Mouse (Mus musculus) embryonic facial prominence, embryonic 15.5 days (tissue): Measurements from ENCODE around the gene Fkbp15. TPM values are rescaled to one million over a fixed set of nuclear protein-coding genes. Genes with fewer than 3 reads are reported as not detected.
"Not testable (repeated sequence)": the region's sequence is repeated elsewhere in the genome, so short reads cannot be mapped to it uniquely, and the experiment has no call there.

Experiments used
- ATAC-seq: fragments of 200-750 bp; cut with Nextera tagmentation; 2 replicates; pipeline ENCODE4 v1.8.0; 2017; ENCODE audit warnings: low read depth, moderate TSS enrichment; ENCODE audit not compliant: insufficient number of reproducible peaks, low FRiP score, low TSS enrichment
- H3K27ac ChIP-seq: fragments of 300-500 bp; sonication (generic); replicated peaks from 2 replicates; pipeline ENCODE4 v1.5.1; 2015; ENCODE audit warnings: mild to moderate bottlenecking, inconsistent platforms
- H3K27me3 ChIP-seq: fragments of 300-500 bp; sonication (generic); 2 replicates; pipeline ENCODE4 v1.6.1; 2015; ENCODE audit warnings: inconsistent platforms
- H3K36me3 ChIP-seq: fragments of 300-500 bp; sonication (generic); 2 replicates; pipeline ENCODE4 v1.6.1; 2015; ENCODE audit warnings: mild to moderate bottlenecking, inconsistent platforms
- H3K4me1 ChIP-seq: fragments of 300-500 bp; sonication (generic); 2 replicates; pipeline ENCODE4 v1.6.1; 2015; ENCODE audit warnings: inconsistent platforms
- H3K4me2 ChIP-seq: fragments of 300-500 bp; sonication (generic); replicated peaks from 2 replicates; pipeline ENCODE4 v1.6.1; 2015; ENCODE audit warnings: mild to moderate bottlenecking, inconsistent platforms
- H3K4me3 ChIP-seq: fragments of 300-500 bp; sonication (generic); replicated peaks from 2 replicates; pipeline ENCODE4 v1.5.1; 2015; ENCODE audit warnings: mild to moderate bottlenecking, inconsistent platforms
- H3K9ac ChIP-seq: fragments of 300-500 bp; sonication (generic); 2 replicates; pipeline ENCODE4 v1.6.1; 2015; ENCODE audit warnings: inconsistent platforms
- H3K9me3 ChIP-seq: fragments of 300-500 bp; sonication (generic); replicated peaks from 2 replicates; pipeline ENCODE4 v1.6.1; 2016; ENCODE audit warnings: inconsistent platforms
- WGBS: fragments of 180-500 bp; shearing (Covaris S2); methylation state at CpG from one replicate; pipeline ENCODE4 v1.1.7; 2015; 5-methylcytosine and 5-hydroxymethylcytosine counted together
- polyA plus RNA-seq: library from polyadenylated mRNA; unstranded; fragments of >200 nt; fragmentation: Nextera tagmentation; extraction: Ambion mirVana; gene quantifications from 2 replicates; pipeline ENCODE4 v1.2.1, GENCODE M21; 2015

Fkbp15 gene
- polyA plus RNA-seq, 1 experiment from 2014 or later: 27.6 TPM

DNA sequence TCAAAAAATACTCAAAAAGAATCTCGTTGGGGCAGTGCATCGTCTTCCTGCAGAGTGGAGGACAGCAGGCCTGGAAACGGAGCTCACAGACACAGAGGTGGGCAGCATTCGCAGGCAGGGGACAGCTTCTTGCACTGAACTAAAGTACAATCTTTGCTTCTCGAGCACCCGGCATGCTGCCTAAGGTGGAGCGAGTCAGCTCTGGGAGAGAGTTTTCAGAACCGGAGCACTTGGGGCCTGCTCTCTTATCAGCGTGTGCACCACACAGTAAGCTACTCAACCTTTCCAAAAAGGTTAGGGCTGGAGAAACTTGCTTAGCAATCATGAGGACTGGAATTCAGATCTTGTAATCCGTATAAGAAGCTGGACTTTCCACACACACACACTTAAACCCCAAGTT, 83.7 kb downstream of the Fkbp15 start:
- H3K27ac ChIP-seq: no peak overlapping the region
- ATAC-seq: no peak
- WGBS: 78% methylated on average over 10 of the region's 10 CpGs

GRCm38 (mm10) chr4:62274841-62275536, 85.4 kb downstream of the Fkbp15 start:
- Histone ChIP-seq H3K4me3 (no peak overlapping the region), H3K27ac (no peak overlapping the region), H3K9ac (no peak overlapping the region), H3K9me3 (no peaks in the 10 kb centered on the region), H3K27me3 (no peaks in the 10 kb centered on the region), H3K4me1 (no peaks in the 10 kb centered on the region), H3K36me3 (no peaks in the 10 kb centered on the region), H3K4me2 (no peak overlapping the region)
- ATAC-seq: no peak
- 16% methylated on average over 12 of the region's 12 CpGs for WGBS

More for the DNA sequence above, 83.7 kb downstream of the Fkbp15 start:
- Histone ChIP-seq H3K4me3 (no peak overlapping the region), H3K9me3 (no peaks in the 10 kb centered on the region), H3K36me3 (no peaks in the 10 kb centered on the region), H3K4me1 (no peaks in the 10 kb centered on the region), H3K27me3 (no peaks in the 10 kb centered on the region), H3K9ac (no peak overlapping the region), H3K4me2 (no peak overlapping the region)

DNA sequence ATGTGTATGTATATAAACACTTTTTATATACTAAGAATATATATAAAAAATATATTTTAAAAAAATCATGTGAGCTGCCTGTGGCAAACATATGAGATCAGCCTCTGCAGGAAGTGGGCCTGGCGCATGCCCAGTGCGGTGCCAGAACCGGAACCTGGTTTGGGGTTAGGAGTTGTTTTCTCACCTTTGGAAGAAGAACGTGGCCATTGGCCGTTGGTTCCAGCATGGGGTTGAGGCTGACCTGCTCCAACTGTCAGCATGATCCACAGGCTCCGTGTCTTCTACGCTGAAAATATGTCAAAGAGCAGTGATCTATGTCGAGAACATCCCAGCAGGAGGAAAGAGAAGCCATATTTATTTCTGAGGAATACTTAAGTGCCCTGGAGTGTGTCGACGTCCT, 86.4 kb downstream of the Fkbp15 start:
- 93% methylated on average over 10 of the region's 10 CpGs for WGBS
- no peak for ATAC-seq
- H3K9me3 ChIP-seq: no peaks in the 10 kb centered on the region

GRCm38 (mm10) chr4:62272696-62273095, 87.7 kb downstream of the Fkbp15 start:
- Histone ChIP-seq H3K4me1 (no peaks in the 10 kb centered on the region), H3K9ac (no peak overlapping the region), H3K27me3 (no peaks in the 10 kb centered on the region), H3K27ac (no peak overlapping the region), H3K4me2 (no peak overlapping the region), H3K36me3 (no peaks in the 10 kb centered on the region), H3K4me3 (no peak overlapping the region), H3K9me3 (no peaks in the 10 kb centered on the region)
- ATAC-seq: no peak
- WGBS: 84% methylated on average over 10 of the region's 10 CpGs

More for the DNA sequence above, 86.4 kb downstream of the Fkbp15 start:
- no peak overlapping the region for H3K4me3 ChIP-seq
- no peaks in the 10 kb centered on the region for H3K27me3 ChIP-seq
- no peaks in the 10 kb centered on the region for H3K4me1 ChIP-seq
- H3K4me2 ChIP-seq: no peak overlapping the region
- H3K9ac ChIP-seq: no peak overlapping the region
- H3K27ac ChIP-seq: no peak overlapping the region
- H3K36me3 ChIP-seq: no peaks in the 10 kb centered on the region

- no peaks in the 10 kb centered on the region for H3K9me3 ChIP-seq
- no peaks in the 10 kb centered on the region for H3K27me3 ChIP-seq
- 63% methylated on average over 10 of the region's 10 CpGs for WGBS
- no peak overlapping the region for H3K27ac ChIP-seq
- no peak for ATAC-seq
- no peak overlapping the region for H3K4me2 ChIP-seq
- no peaks in the 10 kb centered on the region for H3K36me3 ChIP-seq
- no peak overlapping the region for H3K9ac ChIP-seq
- no peak overlapping the region for H3K4me3 ChIP-seq
- H3K4me1 ChIP-seq: no peaks in the 10 kb centered on the region
Observed at GRCm38 (mm10) chr4:62267101-62267500, 93.2 kb downstream of the Fkbp15 start.

DNA sequence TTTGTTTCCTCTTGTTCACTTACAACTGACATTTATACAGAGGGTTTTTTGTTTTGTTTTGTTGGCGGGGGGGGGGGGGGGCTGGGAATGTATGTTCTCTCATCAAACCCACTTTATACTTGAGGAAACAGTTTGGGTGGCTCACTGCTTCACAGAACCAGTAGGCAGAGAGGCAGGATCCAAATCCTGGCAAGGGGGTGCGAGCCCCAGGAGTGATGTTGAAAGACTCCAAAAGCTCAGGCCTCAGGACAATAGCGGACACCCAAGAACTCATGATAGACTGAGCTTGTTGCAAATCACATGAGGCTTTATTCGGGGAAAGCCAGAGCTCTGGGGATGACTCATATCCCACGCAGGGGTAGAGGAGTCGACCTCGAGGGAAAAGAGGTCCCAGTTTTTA, 94.3 kb downstream of the Fkbp15 start:
- H3K27me3 ChIP-seq, H3K4me1 ChIP-seq, H3K9me3 ChIP-seq, ATAC-seq, H3K9ac ChIP-seq, H3K4me3 ChIP-seq, H3K4me2 ChIP-seq, H3K27ac ChIP-seq, H3K36me3 ChIP-seq: not testable (repeated sequence)
- WGBS: 66% methylated on average over 7 of the region's 7 CpGs

GRCm38 (mm10) chr4:62265154-62265836, 95.1 kb downstream of the Fkbp15 start:
- no peaks in the 10 kb centered on the region for H3K27me3 ChIP-seq
- no peak overlapping the region for H3K4me3 ChIP-seq
- H3K4me2 ChIP-seq: no peak overlapping the region
- 0 out of 2 replicates have a peak, but pooled peaks have one; percentile 47 for ATAC-seq
- no peaks in the 10 kb centered on the region for H3K4me1 ChIP-seq
- H3K9me3 ChIP-seq: no peaks in the 10 kb centered on the region
- H3K36me3 ChIP-seq: no peaks in the 10 kb centered on the region
- H3K27ac ChIP-seq: no peak overlapping the region
- no peak overlapping the region for H3K9ac ChIP-seq
- 67% methylated on average over 10 of the region's 10 CpGs for WGBS

GRCm38 (mm10) chr4:62263133-62263844, 97.1 kb downstream of the Fkbp15 start:
- no peaks in the 10 kb centered on the region for H3K9me3 ChIP-seq
- H3K27ac ChIP-seq: no peak overlapping the region
- H3K27me3 ChIP-seq: no peaks in the 10 kb centered on the region
- no peak overlapping the region for H3K4me3 ChIP-seq
- ATAC-seq: no peak
- H3K4me1 ChIP-seq: no peaks in the 10 kb centered on the region
- 35% methylated on average over 7 of the region's 7 CpGs for WGBS
- H3K9ac ChIP-seq: no peak overlapping the region
- no peak overlapping the region for H3K4me2 ChIP-seq
- H3K36me3 ChIP-seq: no peaks in the 10 kb centered on the region

DNA sequence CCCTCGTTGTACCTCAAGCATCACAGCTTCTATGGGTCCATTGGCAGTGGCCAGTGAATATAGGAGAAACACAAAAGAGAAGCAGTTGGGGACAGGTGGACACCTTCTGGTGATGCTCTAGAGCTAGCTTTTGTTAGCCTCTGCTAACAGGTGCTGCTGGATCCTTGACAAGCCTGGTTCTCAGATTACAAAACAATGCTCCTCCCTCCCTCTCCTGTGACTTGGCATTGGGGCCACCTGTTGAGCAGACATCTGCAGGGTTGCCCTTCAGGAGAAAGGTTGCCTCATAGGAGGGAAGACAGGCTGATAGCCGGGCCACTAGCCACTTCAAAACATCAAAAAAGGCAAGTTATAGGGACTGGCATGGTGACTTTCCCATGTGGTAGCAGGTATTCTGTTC, 98.1 kb downstream of the Fkbp15 start, which contains the start of gene Slc31a2:
Slc31a2 (plus strand) TSS at position 287 of the 400 bp plus-strand sequence.
- Histone ChIP-seq H3K27me3 (no peaks in the 10 kb centered on the region), H3K27ac (no peak within 1 kb of the TSS), H3K9me3 (no peaks in the 10 kb centered on the region), H3K4me3 (no peak within 1 kb of the TSS), H3K9ac (no peak within 1 kb of the TSS), H3K4me1 (no peaks in the 10 kb centered on the region), H3K4me2 (no peak within 1 kb of the TSS), H3K36me3 (no peaks in the 10 kb centered on the region)
- ATAC-seq: no peak
- 42% methylated on average over 2 of the region's 2 CpGs for WGBS

GRCm38 (mm10) chr4:62256931-62257330, 103.4 kb downstream of the Fkbp15 start:
- H3K4me1 ChIP-seq: no peaks in the 10 kb centered on the region
- 23% methylated on average over 8 of the region's 8 CpGs for WGBS
- H3K36me3 ChIP-seq: no peaks in the 10 kb centered on the region
- H3K27me3 ChIP-seq: no peaks in the 10 kb centered on the region
- no peak for ATAC-seq
- H3K4me2 ChIP-seq: no peak overlapping the region
- no peaks in the 10 kb centered on the region for H3K9me3 ChIP-seq
- H3K27ac ChIP-seq: no peak overlapping the region
- H3K9ac ChIP-seq: no peak overlapping the region
- H3K4me3 ChIP-seq: no peak overlapping the region

- no peak for ATAC-seq
- WGBS: 69% methylated on average over 8 of the region's 8 CpGs
Observed at GRCm38 (mm10) chr4:62254551-62254950, 105.8 kb downstream of the Fkbp15 start.

More at GRCm38 (mm10) chr4:62254551-62254950, 105.8 kb downstream of the Fkbp15 start:
- Histone ChIP-seq H3K36me3 (no peaks in the 10 kb centered on the region), H3K27me3 (no peaks in the 10 kb centered on the region), H3K9me3 (no peaks in the 10 kb centered on the region), H3K27ac (no peak overlapping the region), H3K4me3 (no peak overlapping the region), H3K4me2 (no peak overlapping the region), H3K4me1 (no peaks in the 10 kb centered on the region), H3K9ac (no peak overlapping the region)
